Mouse (Mus musculus) forebrain, embryonic 12.5 days (tissue): ENCODE measurements around the gene Gse1. TPM values are rescaled to one million over a fixed set of nuclear protein-coding genes. Genes with fewer than 3 reads are reported as not detected.

ENCODE experiments used
- ATAC-seq: fragments of 200-750 bp; cut with Nextera tagmentation; 2 replicates; pipeline ENCODE4 v1.8.0; 2017; ENCODE audit warnings: moderate TSS enrichment; ENCODE audit not compliant: low FRiP score
- H3K27ac ChIP-seq: fragments of 300-500 bp; sonication (generic); 2 replicates; pipeline ENCODE4 v1.5.1; 2016; ENCODE audit warnings: mild to moderate bottlenecking
- H3K27me3 ChIP-seq: fragments of 300-500 bp; sonication (generic); 2 replicates; pipeline ENCODE4 v1.6.1; 2016; ENCODE audit warnings: mild to moderate bottlenecking
- H3K36me3 ChIP-seq: fragments of 300-500 bp; sonication (generic); replicated peaks from 2 replicates; pipeline ENCODE4 v1.6.1; 2016; ENCODE audit warnings: mild to moderate bottlenecking
- H3K4me1 ChIP-seq: fragments of 300-500 bp; sonication (generic); 2 replicates; pipeline ENCODE4 v1.6.1; 2016
- H3K4me2 ChIP-seq: fragments of 300-500 bp; sonication (generic); 2 replicates; pipeline ENCODE4 v1.6.1; 2016; ENCODE audit warnings: mild to moderate bottlenecking, moderate library complexity
- H3K4me3 ChIP-seq: fragments of 300-500 bp; sonication (generic); replicated peaks from 2 replicates; pipeline ENCODE4 v1.5.1; 2016; ENCODE audit warnings: mild to moderate bottlenecking
- H3K9ac ChIP-seq: fragments of 300-500 bp; sonication (generic); 2 replicates; pipeline ENCODE4 v1.6.1; 2016; ENCODE audit warnings: mild to moderate bottlenecking
- H3K9me3 ChIP-seq: fragments of 300-500 bp; sonication (generic); 2 replicates; pipeline ENCODE4 v1.6.1; 2016
- WGBS: fragments of 180-500 bp; shearing (Covaris S2); methylation state at CpG from one replicate; pipeline ENCODE4 v1.1.7; 2016; 5-methylcytosine and 5-hydroxymethylcytosine counted together
- polyA plus RNA-seq: library from polyadenylated mRNA; unstranded; fragments of >200 nt; fragmentation: Nextera tagmentation; extraction: Ambion mirVana; gene quantifications from 2 replicates; pipeline ENCODE4 v1.2.1, GENCODE M21; 2016

Gse1 gene
- polyA plus RNA-seq, 1 experiment from 2014 or later = 20.4 TPM

DNA sequence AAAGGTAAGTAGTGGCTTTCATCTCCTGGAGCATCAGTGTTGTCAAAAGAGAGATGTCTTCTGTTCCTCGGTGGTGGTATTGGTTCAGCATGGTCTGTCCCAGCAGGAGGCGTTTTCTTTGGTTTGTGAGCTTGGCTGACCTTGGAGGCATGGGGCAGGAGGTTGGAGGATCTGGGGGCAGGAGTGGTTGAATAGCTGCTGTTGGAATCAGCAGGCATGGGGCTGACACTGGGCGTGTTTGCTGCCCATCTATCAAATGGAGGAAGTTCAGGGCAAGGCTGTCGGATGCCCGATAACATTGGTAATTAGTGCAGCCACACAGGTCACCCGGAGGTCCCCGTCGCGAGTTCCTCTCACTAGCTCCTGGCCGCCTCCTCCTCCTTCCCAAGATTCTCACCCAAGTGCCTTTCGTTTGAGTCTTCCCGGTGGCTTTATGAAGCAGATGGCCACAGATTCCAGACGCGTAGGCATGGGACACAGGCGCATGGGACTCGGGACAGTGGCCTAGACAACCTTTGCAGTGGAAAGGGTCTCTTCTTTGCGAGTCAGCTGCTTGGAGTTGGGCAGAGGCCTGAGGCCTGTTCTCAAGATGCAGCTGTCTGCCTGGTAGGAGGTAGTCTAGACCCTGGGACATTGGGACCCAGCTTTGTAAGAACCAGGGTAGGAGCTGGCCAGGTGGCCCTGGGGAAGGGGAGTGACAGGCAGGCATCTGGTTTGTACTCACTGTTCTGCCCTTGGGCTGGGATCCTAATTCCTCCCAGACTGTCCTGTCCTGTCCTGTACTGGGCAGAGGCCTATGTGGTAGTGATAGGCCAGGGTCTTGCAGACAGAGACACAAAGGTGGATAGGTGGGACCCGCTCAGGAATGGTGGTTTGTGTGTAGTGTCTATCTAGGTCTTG is 2.7 kb downstream of the Gse1 start:
- Histone ChIP-seq H3K4me2 (peak overlapping the region; percentile 96), H3K27ac (no peak overlapping the region), H3K4me3 (peak overlapping the region; percentile 67), H3K9ac (peak overlapping the region; percentile 71; the same call in 1 of the 2 replicates), H3K36me3 (peaks cover 5% of the 10 kb centered on the region; the same call in 1 of the 2 replicates), H3K27me3 (peaks cover 50% of the 10 kb centered on the region), H3K4me1 (peaks cover 86% of the 10 kb centered on the region), H3K9me3 (no peaks in the 10 kb centered on the region)
- 48% methylated on average over 18 of the region's 18 CpGs for WGBS
- no peak for ATAC-seq

DNA sequence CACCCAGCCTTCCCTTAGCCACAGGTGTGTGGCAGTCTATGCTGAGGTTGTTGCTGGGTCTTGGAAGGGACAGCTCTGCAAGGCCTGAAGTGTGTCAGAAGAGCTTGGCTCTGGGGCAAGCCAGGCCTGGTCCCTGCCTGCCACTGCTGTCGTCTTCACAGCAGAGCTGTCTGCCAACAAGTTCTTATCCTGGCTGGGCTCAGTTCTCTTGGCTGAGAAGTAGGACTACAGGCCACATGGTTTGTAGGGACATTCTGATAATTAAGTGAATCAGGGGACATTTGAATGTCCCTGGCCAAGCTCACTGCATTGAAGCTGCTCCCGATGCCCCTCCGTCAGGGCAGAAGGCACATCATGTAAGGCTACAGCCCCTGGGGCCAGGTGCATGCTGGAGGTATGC is 3.6 kb downstream of the Gse1 start:
- no peak for ATAC-seq
- 0 out of 2 replicates have a peak overlapping the region, but pooled peaks have one; percentile 71 for H3K9ac ChIP-seq
- H3K36me3 ChIP-seq = peaks cover 5% of the 10 kb centered on the region; the same call in 1 of the 2 replicates
- peaks cover 78% of the 10 kb centered on the region for H3K4me1 ChIP-seq
- WGBS = 77% methylated on average over 3 of the region's 3 CpGs
- no peaks in the 10 kb centered on the region for H3K9me3 ChIP-seq
- peaks cover 50% of the 10 kb centered on the region for H3K27me3 ChIP-seq
- no peak overlapping the region for H3K27ac ChIP-seq
- H3K4me2 ChIP-seq = peak overlapping the region; percentile 96
- H3K4me3 ChIP-seq = no peak overlapping the region

DNA sequence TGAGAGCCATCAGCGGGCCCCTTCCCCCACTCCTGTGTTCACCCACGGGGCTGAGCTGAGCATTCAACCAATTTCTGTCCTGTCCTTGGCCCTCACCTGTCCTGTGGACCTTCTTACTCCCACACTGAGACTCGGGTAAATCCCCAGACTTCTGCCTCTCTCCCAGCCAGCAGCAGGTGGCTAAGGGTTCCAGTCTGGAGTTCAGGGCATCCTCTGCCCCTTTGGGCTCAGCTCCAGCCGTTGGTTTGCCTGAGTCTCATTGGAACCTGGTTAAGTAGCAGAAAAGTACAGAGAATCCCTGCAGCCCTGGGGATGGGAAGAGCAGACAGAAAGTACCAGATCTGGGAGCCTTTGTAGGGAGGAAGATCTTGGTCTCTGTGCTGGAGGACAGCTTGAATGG is 4.1 kb downstream of the Gse1 start:
- Histone ChIP-seq H3K27me3 (peaks cover 50% of the 10 kb centered on the region), H3K36me3 (peaks cover 5% of the 10 kb centered on the region; the same call in 1 of the 2 replicates), H3K4me3 (peak overlapping the region; percentile 23; the same call in 1 of the 2 replicates), H3K9ac (0 out of 2 replicates have a peak overlapping the region, but pooled peaks have one; percentile 8), H3K4me1 (peaks cover 73% of the 10 kb centered on the region), H3K9me3 (no peaks in the 10 kb centered on the region), H3K27ac (no peak overlapping the region), H3K4me2 (peak overlapping the region; percentile 96)
- no peak for ATAC-seq
- WGBS = 47% methylated on average over 4 of the region's 4 CpGs

DNA sequence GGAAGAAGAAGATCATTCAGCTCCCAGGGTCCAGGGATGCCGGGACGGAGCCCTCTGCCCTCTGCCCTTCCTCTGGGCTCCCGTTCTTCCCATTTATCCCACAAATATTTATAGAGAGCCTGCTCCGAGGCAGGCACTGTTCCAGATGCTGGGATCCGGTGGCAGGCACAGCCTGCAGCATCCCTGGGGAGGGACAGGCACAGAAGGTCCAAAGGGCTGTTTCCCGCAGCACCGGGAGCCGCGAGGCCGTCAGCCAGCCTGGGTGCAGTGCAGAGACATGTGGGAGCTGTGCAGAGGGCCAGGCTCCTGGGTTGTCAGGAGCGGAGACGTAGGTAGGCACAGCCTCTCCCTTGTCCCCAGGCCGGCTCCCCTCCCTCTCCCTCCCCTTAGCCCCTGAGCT is 4.7 kb downstream of the Gse1 start:
- H3K36me3 ChIP-seq = peaks cover 5% of the 10 kb centered on the region; the same call in 1 of the 2 replicates
- peak overlapping the region; percentile 96 for H3K4me2 ChIP-seq
- no peak for ATAC-seq
- no peaks in the 10 kb centered on the region for H3K9me3 ChIP-seq
- WGBS = 41% methylated on average over 13 of the region's 13 CpGs
- 0 out of 2 replicates have a peak overlapping the region, but pooled peaks have one; percentile 13 for H3K27ac ChIP-seq
- H3K27me3 ChIP-seq = peaks cover 50% of the 10 kb centered on the region
- peak overlapping the region; percentile 47; the same call in 1 of the 2 replicates for H3K9ac ChIP-seq
- H3K4me1 ChIP-seq = peaks cover 67% of the 10 kb centered on the region
- peak overlapping the region; percentile 23 for H3K4me3 ChIP-seq

DNA sequence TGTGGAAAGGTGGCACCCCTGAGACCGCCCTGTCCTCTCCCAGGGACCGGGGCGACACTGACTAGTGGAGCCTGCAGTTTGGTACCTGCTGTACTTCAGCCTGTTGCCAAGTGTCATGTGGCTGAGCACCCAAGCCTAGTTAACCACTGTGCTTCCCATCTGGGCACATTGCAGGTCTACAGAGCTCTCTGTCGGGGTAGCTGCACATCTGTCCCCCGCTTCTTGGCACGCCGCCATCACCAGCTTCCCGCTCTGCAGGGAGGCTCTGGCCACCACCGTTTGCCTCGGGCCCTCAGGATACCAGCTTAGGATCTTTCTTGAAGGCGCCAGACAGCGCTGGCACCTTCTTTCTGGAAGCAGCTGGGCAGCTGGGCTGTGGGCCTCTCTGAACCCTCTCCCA is 6.2 kb downstream of the Gse1 start:
- Histone ChIP-seq H3K4me2 (no peak overlapping the region), H3K4me3 (no peak overlapping the region), H3K9me3 (no peaks in the 10 kb centered on the region), H3K27ac (0 out of 2 replicates have a peak overlapping the region, but pooled peaks have one; percentile 75), H3K4me1 (peaks cover 58% of the 10 kb centered on the region), H3K9ac (no peak overlapping the region), H3K27me3 (peaks cover 42% of the 10 kb centered on the region), H3K36me3 (peaks cover 5% of the 10 kb centered on the region; the same call in 1 of the 2 replicates)
- 62% methylated on average over 12 of the region's 12 CpGs for WGBS
- ATAC-seq = no peak

DNA sequence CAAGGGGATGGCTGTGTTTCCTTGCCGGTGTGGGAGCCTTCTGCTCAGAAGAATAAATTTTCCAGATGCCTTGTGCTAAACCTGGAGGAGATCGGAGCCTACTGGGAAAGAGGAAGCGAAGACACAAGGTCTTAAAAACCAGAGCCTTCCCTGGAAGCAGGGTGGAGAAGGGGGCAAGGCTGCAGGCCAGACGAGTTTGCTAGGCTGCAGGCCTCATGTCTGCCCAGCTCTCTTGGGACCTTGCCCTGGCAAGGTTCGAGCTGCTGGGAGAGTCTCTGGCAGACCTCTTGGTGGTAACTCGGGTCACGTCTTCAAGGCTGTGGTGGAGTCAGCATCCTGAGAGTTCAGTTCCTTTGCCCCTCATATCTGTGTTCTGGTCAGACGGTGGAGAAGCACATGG is 6.6 kb downstream of the Gse1 start:
- Histone ChIP-seq H3K27ac (peak overlapping the region; percentile 75), H3K4me2 (no peak overlapping the region), H3K9ac (no peak overlapping the region), H3K27me3 (peaks cover 38% of the 10 kb centered on the region), H3K36me3 (peaks cover 5% of the 10 kb centered on the region; the same call in 1 of the 2 replicates), H3K4me1 (peaks cover 54% of the 10 kb centered on the region), H3K4me3 (no peak overlapping the region), H3K9me3 (no peaks in the 10 kb centered on the region)
- ATAC-seq = no peak
- WGBS = 73% methylated on average over 8 of the region's 8 CpGs

DNA sequence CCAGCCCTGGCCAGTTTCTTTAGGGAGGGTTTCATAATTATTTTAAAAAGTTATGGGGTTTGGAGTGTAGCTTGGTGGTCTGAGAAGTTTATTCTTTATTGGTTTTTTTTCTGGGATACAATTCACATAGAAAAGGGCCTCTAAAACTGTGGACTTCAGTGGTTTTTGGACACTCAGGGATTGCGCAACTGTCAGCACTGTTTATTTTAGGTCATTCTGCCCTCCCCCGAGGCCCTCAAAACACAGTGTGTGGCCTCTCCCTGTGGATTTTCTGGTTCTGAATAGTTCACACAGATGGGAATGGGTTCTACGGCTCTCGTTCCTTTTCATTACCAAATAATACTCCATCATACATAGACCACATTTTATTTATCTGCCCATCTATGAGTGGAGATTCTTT is 15.0 kb downstream of the Gse1 start:
- no peak overlapping the region for H3K27ac ChIP-seq
- no peak overlapping the region for H3K9ac ChIP-seq
- no peak for ATAC-seq
- H3K36me3 ChIP-seq = no peaks in the 10 kb centered on the region
- H3K4me3 ChIP-seq = no peak overlapping the region
- WGBS = 89% methylated on average over 4 of the region's 4 CpGs
- no peaks in the 10 kb centered on the region for H3K4me1 ChIP-seq
- no peaks in the 10 kb centered on the region for H3K27me3 ChIP-seq
- H3K9me3 ChIP-seq = 0 out of 2 replicates have a peak, but pooled peaks cover 3% of the 10 kb centered on the region
- H3K4me2 ChIP-seq = no peak overlapping the region

DNA sequence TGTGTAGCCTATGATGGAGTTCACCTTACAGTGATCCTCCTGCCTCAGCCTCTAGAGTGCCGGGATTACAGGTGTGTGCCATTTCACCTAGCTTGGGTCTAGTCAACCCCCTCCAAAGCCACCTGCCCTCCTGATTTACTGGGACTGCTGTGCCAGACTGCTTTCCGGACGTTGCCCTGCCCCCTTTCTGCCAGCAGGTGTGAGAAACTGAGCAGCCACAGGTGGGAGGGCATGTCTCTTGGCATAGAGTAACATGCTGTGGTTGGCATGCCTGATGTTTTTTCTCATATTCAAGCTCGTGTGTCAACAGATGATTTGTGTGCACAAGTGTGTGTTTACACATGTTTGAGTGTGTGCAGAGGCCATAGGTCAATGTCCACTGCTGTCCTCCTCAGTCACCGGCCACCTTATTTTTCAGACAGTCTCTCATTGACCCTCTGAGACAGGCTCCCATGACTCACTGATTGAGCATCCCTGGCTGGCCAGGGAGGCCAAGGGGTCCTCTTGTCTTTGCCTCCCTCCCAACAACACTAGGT is 15.7 kb downstream of the Gse1 start:
- H3K4me1 ChIP-seq = no peaks in the 10 kb centered on the region
- no peaks in the 10 kb centered on the region for H3K27me3 ChIP-seq
- H3K9me3 ChIP-seq = 0 out of 2 replicates have a peak, but pooled peaks cover 3% of the 10 kb centered on the region
- WGBS = 94% methylated on average over 5 of the region's 5 CpGs
- H3K4me2 ChIP-seq = no peak overlapping the region
- no peaks in the 10 kb centered on the region for H3K36me3 ChIP-seq
- no peak overlapping the region for H3K9ac ChIP-seq
- no peak overlapping the region for H3K27ac ChIP-seq
- no peak for ATAC-seq
- H3K4me3 ChIP-seq = no peak overlapping the region

DNA sequence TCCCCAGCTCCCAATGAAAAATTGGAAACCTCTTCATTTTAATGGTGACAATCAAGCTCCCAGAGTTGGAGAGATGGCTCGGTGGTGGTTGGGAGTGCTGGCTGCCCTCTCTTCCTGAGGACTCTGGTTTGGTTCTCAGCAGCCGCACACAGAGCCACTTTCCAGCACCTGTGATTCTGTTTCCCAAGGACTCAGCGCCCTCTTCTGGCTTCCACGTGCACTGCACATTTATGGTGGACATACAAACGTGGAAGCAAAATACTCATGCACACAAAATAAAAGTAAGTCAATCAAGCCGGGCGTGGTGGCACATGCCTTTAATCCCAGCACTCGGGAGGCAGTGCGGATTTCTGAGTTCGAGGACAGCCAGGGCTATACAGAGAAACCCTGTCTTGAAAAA is 16.3 kb downstream of the Gse1 start:
- 0 out of 2 replicates have a peak, but pooled peaks cover 3% of the 10 kb centered on the region for H3K9me3 ChIP-seq
- peaks cover under 1% of the 10 kb centered on the region for H3K4me1 ChIP-seq
- no peak overlapping the region for H3K4me2 ChIP-seq
- no peaks in the 10 kb centered on the region for H3K27me3 ChIP-seq
- H3K36me3 ChIP-seq = no peaks in the 10 kb centered on the region
- 89% methylated on average over 10 of the region's 10 CpGs for WGBS
- H3K9ac ChIP-seq = no peak overlapping the region
- H3K27ac ChIP-seq = no peak overlapping the region
- ATAC-seq = no peak
- H3K4me3 ChIP-seq = no peak overlapping the region

DNA sequence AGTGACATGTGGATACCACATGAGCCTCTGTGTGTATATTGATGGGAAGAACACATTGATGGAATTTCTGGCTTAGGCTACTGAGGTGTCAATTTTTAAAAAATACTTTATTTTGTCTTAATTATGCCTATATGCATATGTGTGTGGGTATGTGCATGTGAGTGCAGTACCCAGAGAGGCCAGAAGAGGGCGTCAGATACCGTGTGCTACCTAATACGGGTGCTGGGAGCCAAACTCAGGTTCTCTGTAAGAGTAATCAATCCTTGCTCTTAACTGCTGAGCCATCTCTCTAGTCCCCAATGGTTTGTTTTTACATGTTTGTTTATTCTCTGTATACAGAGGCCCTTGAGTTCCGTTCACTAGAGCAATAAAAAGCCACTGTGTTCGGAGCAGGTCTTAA is 19.4 kb downstream of the Gse1 start:
- Histone ChIP-seq H3K9ac (no peak overlapping the region), H3K4me3 (no peak overlapping the region), H3K9me3 (0 out of 2 replicates have a peak, but pooled peaks cover 3% of the 10 kb centered on the region), H3K4me2 (no peak overlapping the region), H3K4me1 (peaks cover 21% of the 10 kb centered on the region), H3K27ac (no peak overlapping the region), H3K36me3 (no peaks in the 10 kb centered on the region), H3K27me3 (no peaks in the 10 kb centered on the region)
- WGBS = 85% methylated on average over 5 of the region's 5 CpGs
- ATAC-seq = no peak

DNA sequence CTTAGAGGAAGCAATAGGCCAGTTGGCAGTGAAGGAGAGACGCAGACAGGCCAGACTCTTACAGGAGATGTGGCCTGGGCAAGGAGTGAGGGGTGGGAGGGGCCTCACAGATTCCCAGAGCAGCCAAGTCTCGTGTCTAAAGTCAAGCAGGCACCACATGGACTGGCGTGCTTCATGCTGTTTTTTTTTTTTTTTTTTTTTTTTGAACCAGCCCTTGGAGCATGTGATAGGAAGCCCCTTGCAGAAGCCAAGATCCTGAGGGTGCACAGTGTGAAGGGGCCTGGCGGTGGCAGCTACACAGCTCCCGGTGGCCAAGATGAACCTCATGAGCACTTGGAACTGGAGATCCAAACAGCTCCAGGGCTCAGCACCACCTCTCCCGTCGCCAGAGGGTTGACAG is 19.8 kb downstream of the Gse1 start:
- no peaks in the 10 kb centered on the region for H3K27me3 ChIP-seq
- H3K9me3 ChIP-seq = 0 out of 2 replicates have a peak, but pooled peaks cover 3% of the 10 kb centered on the region
- H3K4me3 ChIP-seq = no peak overlapping the region
- H3K36me3 ChIP-seq = no peaks in the 10 kb centered on the region
- peaks cover 21% of the 10 kb centered on the region for H3K4me1 ChIP-seq
- 92% methylated on average over 7 of the region's 7 CpGs for WGBS
- no peak overlapping the region for H3K9ac ChIP-seq
- no peak overlapping the region for H3K4me2 ChIP-seq
- ATAC-seq = no peak
- H3K27ac ChIP-seq = no peak overlapping the region

DNA sequence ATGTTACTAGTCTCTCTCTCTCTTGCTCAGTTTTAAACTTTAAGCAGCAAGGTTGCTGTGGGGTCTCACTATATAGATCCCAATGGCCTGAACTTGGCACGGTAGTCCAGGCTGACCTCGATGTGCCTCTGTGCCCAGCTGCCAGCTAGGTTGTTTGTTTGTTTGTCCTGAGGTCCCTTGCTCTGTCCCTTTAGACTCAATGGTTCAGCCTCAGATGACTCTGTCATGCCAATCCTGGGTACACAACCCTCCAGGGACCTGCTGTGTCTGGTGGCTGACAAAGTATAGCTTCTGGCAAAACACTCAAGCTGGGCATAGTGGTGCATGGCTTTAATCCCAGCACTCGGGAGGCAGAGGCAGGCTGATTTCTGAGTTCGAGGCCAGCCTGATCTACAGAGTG is 20.2 kb downstream of the Gse1 start:
- 97% methylated on average over 4 of the region's 4 CpGs for WGBS
- ATAC-seq = no peak

More for the DNA sequence above, 20.2 kb downstream of the Gse1 start:
- Histone ChIP-seq H3K9me3 (0 out of 2 replicates have a peak, but pooled peaks cover 3% of the 10 kb centered on the region), H3K4me2 (no peak overlapping the region), H3K4me1 (peaks cover 21% of the 10 kb centered on the region), H3K27ac (no peak overlapping the region), H3K36me3 (no peaks in the 10 kb centered on the region), H3K4me3 (no peak overlapping the region), H3K9ac (no peak overlapping the region), H3K27me3 (no peaks in the 10 kb centered on the region)
